Mouse (Mus musculus) heart, adult 2 months (tissue): Measurements from ENCODE around the gene Myo18b.

Experiments
- CTCF ChIP-seq: fragments of 200-600 bp; IDR thresholded peaks from 2 replicates; pipeline ENCODE4 v1.8.1; 2022; ENCODE audit warnings: antibody characterized with exemption, mild to moderate bottlenecking, moderate library complexity
- EP300 ChIP-seq: fragments of 200-500 bp; IDR thresholded peaks from 2 replicates; pipeline ENCODE4 v1.6.1; 2011; ENCODE audit warnings: low read depth, low read length, control low read depth; ENCODE audit not compliant: insufficient read depth
- POLR2A ChIP-seq: fragments of 200-500 bp; IDR thresholded peaks from 2 replicates; pipeline ENCODE4 v1.6.1; 2011; ENCODE audit warnings: mild to moderate bottlenecking, low read depth, low read length, control low read depth; ENCODE audit not compliant: insufficient read depth

GRCm38 (mm10) chr5:112695254-112695711, 200.9 kb downstream of the Myo18b start:
- TF ChIP-seq POLR2A = no peak
- no peak for TF ChIP-seq CTCF
- no peak for TF ChIP-seq EP300
